1 mouse cellular context compared by ENCODE assay signal in the genomic region with DNA sequence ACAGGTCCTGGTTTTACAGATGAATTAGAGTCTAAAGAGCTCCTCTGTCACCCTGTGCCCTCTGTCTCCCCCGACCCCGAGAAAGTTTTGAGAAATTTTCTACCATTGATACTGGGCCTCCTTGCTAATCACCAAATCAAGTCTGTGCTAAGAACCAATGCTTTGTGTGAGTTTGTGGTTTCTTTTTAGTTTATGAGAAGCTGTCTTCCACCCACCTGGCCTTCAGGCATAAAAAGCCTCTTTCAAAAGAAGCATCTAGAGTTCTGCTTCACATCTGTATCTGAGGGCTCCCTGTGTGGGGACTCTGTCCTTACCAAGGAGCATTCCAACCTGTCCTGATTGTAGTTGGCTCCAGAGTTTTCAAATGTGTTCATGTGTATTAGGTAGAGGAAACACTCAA.
TF ChIP-seq lines count a peak whose summit lies in the region.

No protein-coding gene starts in this region.

TF ChIP-seq in CH12.LX, 34 proteins besides CTCF, POLR2A, EP300 and RAD21 (continued from another document):
- no peak for TF ChIP-seq MAX (IDR thresholded peaks at IDR 0.05; ENCODE audit: low read length)
- 0 out of 2 replicates have a peak, but pooled peaks have one; percentile 14 for TF ChIP-seq NRF1 (IDR thresholded peaks at IDR 0.05; ENCODE audit: low read depth, low read length)
- no peak for TF ChIP-seq ZMIZ1 (IDR thresholded peaks at IDR 0.05; ENCODE audit: low read depth, low read length)
- TF ChIP-seq ZKSCAN1 (IDR thresholded peaks at IDR 0.05; ENCODE audit: borderline replicate concordance, low read depth, low read length): no peak
- no peak for TF ChIP-seq PAX5 (IDR thresholded peaks at IDR 0.05; ENCODE audit: low read length)
- no peak for TF ChIP-seq SMC3 (IDR thresholded peaks at IDR 0.05; ENCODE audit: low read depth, low read length)
- no peak for TF ChIP-seq E2F4 (IDR thresholded peaks at IDR 0.05; ENCODE audit: insufficient replicate concordance, low read depth, low read length)
